23 mouse cellular contexts compared by ENCODE assay signal in genomic region chr13:24443763-24444347, GRCm38 (mm10).
DNase-seq lines count a peak whose midpoint lies in the region; ATAC-seq and TF ChIP-seq lines count a peak whose summit lies in the region.
"Had no signal": no experiment of that assay in that cellular context is flagged by ENCODE, and none has a peak within 500 bp of the region (broad histone marks: within the 10 kb centered on the region; RNA-seq: fewer than 3 reads in every experiment).

No protein-coding gene starts in this region.

- DNase-seq in heart, adult 11 months, result peak; percentile 78
- no peak for DNase-seq in heart, adult 2 months
- no peak for DNase-seq in CH12.LX (ENCODE audit: extremely low read depth)
- DNase-seq in testis, postnatal 10 days (ENCODE audit: low spot score), result no peak
- no peak for DNase-seq in thymus, adult 2 months
- DNase-seq: adrenal gland, postnatal 36 days; cerebellum, adult 2 months; gastrocnemius, postnatal 36 days; kidney, adult 8-10 months; layer of hippocampus, adult 9-11 months; left cerebral cortex, postnatal 4 days; thymus, postnatal 36 days had no signal

- no peak overlapping the region for H3K27ac ChIP-seq in heart, adult 2 months
- peak overlapping the region; percentile 58 for H3K27ac ChIP-seq in CH12.LX (ENCODE audit: insufficient read depth, low read depth)
- H3K27ac ChIP-seq in liver, embryonic 12.5 days, result peak overlapping the region; percentile 42; the same call in 1 of the 2 replicates
- H3K27ac ChIP-seq in kidney, embryonic 16.5 days (ENCODE audit: low read length), result no peak overlapping the region
- H3K27ac ChIP-seq in thymus, adult 2 months (ENCODE audit: control insufficient read depth, insufficient read depth, low read length), result no peak overlapping the region
- H3K27ac ChIP-seq: embryonic facial prominence, embryonic 12.5 days; heart, embryonic 10.5 days; hindbrain, embryonic 10.5 days; left cerebral cortex, adult 2 months; midbrain, embryonic 15.5 days had no signal

- no peaks in the 10 kb centered on the region for H3K27me3 ChIP-seq in heart, adult 2 months (ENCODE audit: control insufficient read depth, insufficient read depth, low read length)
- no peaks in the 10 kb centered on the region for H3K27me3 ChIP-seq in CH12.LX (replicated peaks)
- no peaks in the 10 kb centered on the region for H3K27me3 ChIP-seq in liver, embryonic 12.5 days (replicated peaks)
- no peaks in the 10 kb centered on the region for H3K27me3 ChIP-seq in kidney, embryonic 16.5 days (ENCODE audit: insufficient read depth, low read length)
- H3K27me3 ChIP-seq in thymus, adult 2 months (ENCODE audit: control insufficient read depth, insufficient read depth, low read length), result no peaks in the 10 kb centered on the region
- H3K27me3 ChIP-seq: embryonic facial prominence, embryonic 12.5 days; megakaryocyte, embryonic 14.5 days; midbrain, embryonic 15.5 days had no signal

- H3K4me1 ChIP-seq in heart, adult 2 months (ENCODE audit: control insufficient read depth, insufficient read depth, low read length), result peaks cover 11% of the 10 kb centered on the region
- peaks cover 11 to 63% of the 10 kb centered on the region in 2 experiments for H3K4me1 ChIP-seq in CH12.LX (ENCODE audit: control insufficient read depth in 1 of 2, insufficient read depth in 2 of 2)
- peaks cover 50% of the 10 kb centered on the region for H3K4me1 ChIP-seq in liver, embryonic 12.5 days
- 0 out of 2 replicates have a peak, but pooled peaks cover 7% of the 10 kb centered on the region for H3K4me1 ChIP-seq in kidney, embryonic 16.5 days (ENCODE audit: insufficient read depth, low read length)
- H3K4me1 ChIP-seq in thymus, adult 2 months (replicated peaks; ENCODE audit: control insufficient read depth, insufficient read depth, low read length), result peaks cover 16% of the 10 kb centered on the region
- H3K4me1 ChIP-seq: midbrain, embryonic 15.5 days had no signal

- peak; percentile 68 for ATAC-seq in liver, embryonic 12.5 days
- ATAC-seq in megakaryocyte progenitor cell, adult 5-6 weeks (replicated peaks; ENCODE audit: poor library complexity), result 0 out of 2 replicates have a peak, but pooled peaks have one; percentile 6
- ATAC-seq in kidney, embryonic 16.5 days (ENCODE audit: low FRiP score, low TSS enrichment), result no peak
- ATAC-seq: forebrain, embryonic 16.5 days; midbrain, embryonic 15.5 days had no signal

- H3K79me2 ChIP-seq in heart, adult 2 months (replicated peaks; ENCODE audit: control insufficient read depth, insufficient read depth, low read length), result no peaks in the 10 kb centered on the region
- H3K79me2 ChIP-seq in CH12.LX (replicated peaks; ENCODE audit: control insufficient read depth, extremely low read depth, insufficient read depth, poor library complexity, severe bottlenecking), result no peaks in the 10 kb centered on the region

- WGBS in heart, adult 2 months, result 75% methylated on average over 4 of the region's 4 CpGs
- WGBS in liver, embryonic 12.5 days (ENCODE audit: insufficient replicate concordance), result 46% methylated on average over 4 of the region's 4 CpGs
- 85% methylated on average over 4 of the region's 4 CpGs for WGBS in kidney, embryonic 16.5 days
- WGBS in thymus, adult 2 months, result 59% methylated on average over 4 of the region's 4 CpGs

- peaks cover 8% of the 10 kb centered on the region for H3K36me3 ChIP-seq in heart, adult 2 months (ENCODE audit: control insufficient read depth, insufficient read depth, low read length)
- H3K36me3 ChIP-seq in CH12.LX (replicated peaks in 1 of 2; ENCODE audit: control insufficient read depth in 1 of 2, insufficient read depth in 1 of 2, low read length in 1 of 2), result peaks cover 17 to 45% of the 10 kb centered on the region in 2 experiments
- H3K36me3 ChIP-seq in liver, embryonic 12.5 days, result no peaks in the 10 kb centered on the region
- H3K36me3 ChIP-seq in kidney, embryonic 16.5 days (ENCODE audit: insufficient read depth, low read length), result no peaks in the 10 kb centered on the region
- H3K36me3 ChIP-seq in thymus, adult 2 months (ENCODE audit: control insufficient read depth, insufficient read depth, low read length), result peaks cover 21% of the 10 kb centered on the region
- H3K36me3 ChIP-seq: embryonic facial prominence, embryonic 12.5 days; heart, embryonic 10.5 days; hindbrain, embryonic 10.5 days; midbrain, embryonic 15.5 days had no signal

- intact Hi-C loops in heart, adult 2 months (cut with DNase I), result loop anchor here (10.0 kb wide), 1 partner anchor 109 kb away; no protein-coding TSS in a partner anchor

- TF ChIP-seq POLR2A in heart, adult 2 months (IDR thresholded peaks at IDR 0.05; ENCODE audit: insufficient read depth, low read depth, low read length), result no peak
- TF ChIP-seq POLR2A in CH12.LX (IDR thresholded peaks at IDR 0.05; ENCODE audit: low read depth, low read length), result no peak
- no peak for TF ChIP-seq POLR2A in thymus, adult 2 months (IDR thresholded peaks at IDR 0.05; ENCODE audit: control insufficient read depth, extremely low read depth, insufficient read depth, low read length, poor library complexity)

- no peak overlapping the region for H3K9ac ChIP-seq in heart, adult 2 months (ENCODE audit: low read depth, low read length)
- H3K9ac ChIP-seq in CH12.LX (ENCODE audit: insufficient read depth, low read depth), result peak overlapping the region; percentile 36; the same call in 1 of the 2 replicates
- H3K9ac ChIP-seq in liver, embryonic 12.5 days, result no peak overlapping the region
- H3K9ac ChIP-seq in kidney, embryonic 16.5 days (replicated peaks; ENCODE audit: low read length), result no peak overlapping the region
- H3K9ac ChIP-seq: embryonic facial prominence, embryonic 12.5 days; midbrain, embryonic 15.5 days had no signal

- in situ Hi-C loops in CH12.LX (cut with MboI; ENCODE audit: low pct_ligation_motif_present, low pct_unique_long_range_greater_than_20kb, low sequenced_read_pairs), result no loop called here

- peak overlapping the region; percentile 97 for H3K4me2 ChIP-seq in CH12.LX (ENCODE audit: insufficient read depth, low read depth, poor library complexity, severe bottlenecking)
- H3K4me2 ChIP-seq in liver, embryonic 12.5 days, result peak overlapping the region; percentile 17
- no peak overlapping the region for H3K4me2 ChIP-seq in kidney, embryonic 16.5 days (replicated peaks; ENCODE audit: low read depth, low read length)
- H3K4me2 ChIP-seq: embryonic facial prominence, embryonic 12.5 days; midbrain, embryonic 15.5 days had no signal

- TF ChIP-seq RAD21 in CH12.LX (IDR thresholded peaks at IDR 0.05; ENCODE audit: low read depth, low read length), result no peak

- dilution Hi-C loops in CH12.LX (cut with MboI; ENCODE audit: extremely low pct_ligation_motif_present, extremely low pct_unique_long_range_greater_than_20kb, low sequenced_read_pairs), result no loop called here

- H3K9me3 ChIP-seq in CH12.LX (replicated peaks; ENCODE audit: low read length), result peaks cover 6% of the 10 kb centered on the region
- no peaks in the 10 kb centered on the region for H3K9me3 ChIP-seq in liver, embryonic 12.5 days (replicated peaks)
- H3K9me3 ChIP-seq in kidney, embryonic 16.5 days (ENCODE audit: low read length), result no peaks in the 10 kb centered on the region
- H3K9me3 ChIP-seq: embryonic facial prominence, embryonic 12.5 days; heart, embryonic 10.5 days; hindbrain, embryonic 10.5 days; megakaryocyte, embryonic 14.5 days; midbrain, embryonic 15.5 days had no signal

- TF ChIP-seq EP300 in heart, adult 2 months (IDR thresholded peaks at IDR 0.05; ENCODE audit: insufficient read depth, low read depth, low read length), result no peak
- no peak for TF ChIP-seq EP300 in CH12.LX (IDR thresholded peaks at IDR 0.05; ENCODE audit: low read length)

- H3K4me3 ChIP-seq in heart, adult 2 months, result no peak overlapping the region
- H3K4me3 ChIP-seq in CH12.LX (replicated peaks in 1 of 3; ENCODE audit: low read depth in 2 of 3, low read length in 2 of 3, poor library complexity in 1 of 3), result no peak overlapping the region
- no peak overlapping the region for H3K4me3 ChIP-seq in liver, embryonic 12.5 days
- no peak overlapping the region for H3K4me3 ChIP-seq in kidney, embryonic 16.5 days (ENCODE audit: low read length)
- H3K4me3 ChIP-seq in thymus, adult 2 months (ENCODE audit: control insufficient read depth, insufficient read depth, low read length), result no peak overlapping the region
- H3K4me3 ChIP-seq: embryonic facial prominence, embryonic 12.5 days; heart, embryonic 10.5 days; hindbrain, embryonic 10.5 days; left cerebral cortex, adult 2 months; midbrain, embryonic 15.5 days; myocyte had no signal

- TF ChIP-seq CTCF in heart, adult 2 months (IDR thresholded peaks at IDR 0.05), result no peak
- TF ChIP-seq CTCF in CH12.LX (conservative IDR thresholded peaks at IDR 0.05 in 1 of 2, IDR thresholded peaks at IDR 0.05 in 1 of 2; ENCODE audit: low read depth in 2 of 2, low read length in 2 of 2), result no peak
- no peak for TF ChIP-seq CTCF in thymus, adult 2 months (IDR thresholded peaks at IDR 0.05; ENCODE audit: borderline replicate concordance, control insufficient read depth, extremely low read depth, insufficient read depth, low read length, poor library complexity)

TF ChIP-seq in CH12.LX, 34 proteins besides CTCF, POLR2A, EP300 and RAD21:
- TF ChIP-seq BHLHE40 (IDR thresholded peaks at IDR 0.05; ENCODE audit: low read depth, low read length) (peak; percentile 44; the same call in 1 of the 2 replicates), MEF2A (IDR thresholded peaks at IDR 0.05; ENCODE audit: borderline replicate concordance, low read depth, low read length) (no peak)
TF ChIP-seq in CH12.LX: peak in this region for 1.

Comparison
In these comparisons a context has a peak if more than half of its experiments do, and no peak if none do; other contexts are left out.
1. H3K27ac ChIP-seq: peak in CH12.LX (single experiment) and liver, embryonic 12.5 days (single experiment); none in heart, adult 2 months (single experiment), kidney, embryonic 16.5 days (single experiment) and thymus, adult 2 months (single experiment).